Mouse (Mus musculus): Measurements from ENCODE around the gene Zc3hav1l. TPM values are rescaled to one million over a fixed set of nuclear protein-coding genes. Genes with fewer than 3 reads are reported as not detected.

The Zc3hav1l gene
- total RNA-seq, 2 experiments from 2014 or later: 3.1 to 3.5 TPM

Other genes with a start within 250 kb of the Zc3hav1l start
- gene Tmem213, start 190.0 kb downstream of the Zc3hav1l start, total RNA-seq (2021): not detected
- gene Atp6v0a4, start 174.7 kb downstream of the Zc3hav1l start, total RNA-seq (2021): 1 to 10 TPM; 4.9 to 6.5 TPM
- 10 to 100 TPM; 39.6 to 41.8 TPM for gene D630045J12Rik, start 45.2 kb downstream of the Zc3hav1l start, total RNA-seq (2021)
- gene Zc3hav1, start 55.3 kb upstream of the Zc3hav1l start, total RNA-seq (2021): 1 to 10 TPM; 2.8 to 3.3 TPM
- gene Ttc26, start 82.2 kb upstream of the Zc3hav1l start, total RNA-seq (2021): 1 to 10 TPM; 8.8 to 9.8 TPM
- 10 to 100 TPM; 38.0 to 38.7 TPM for gene Ubn2, start 134.7 kb upstream of the Zc3hav1l start, total RNA-seq (2021)
- 10 to 100 TPM; 52.0 to 55.9 TPM for gene Fmc1, start 234.2 kb upstream of the Zc3hav1l start, total RNA-seq (2021)

All from layer of hippocampus, postnatal 14 days (tissue).